Mouse (Mus musculus): ENCODE results near the gene Sez6l2. TPM values are rescaled to one million over a fixed set of nuclear protein-coding genes. Genes with fewer than 3 reads are reported as not detected.
A peak's percentile ranks its signal among the peaks of the same experiment; 100 is the strongest.

Sez6l2 gene
- polyA plus RNA-seq, 1 experiment from 2014 or later, result 0.46 TPM

DNA sequence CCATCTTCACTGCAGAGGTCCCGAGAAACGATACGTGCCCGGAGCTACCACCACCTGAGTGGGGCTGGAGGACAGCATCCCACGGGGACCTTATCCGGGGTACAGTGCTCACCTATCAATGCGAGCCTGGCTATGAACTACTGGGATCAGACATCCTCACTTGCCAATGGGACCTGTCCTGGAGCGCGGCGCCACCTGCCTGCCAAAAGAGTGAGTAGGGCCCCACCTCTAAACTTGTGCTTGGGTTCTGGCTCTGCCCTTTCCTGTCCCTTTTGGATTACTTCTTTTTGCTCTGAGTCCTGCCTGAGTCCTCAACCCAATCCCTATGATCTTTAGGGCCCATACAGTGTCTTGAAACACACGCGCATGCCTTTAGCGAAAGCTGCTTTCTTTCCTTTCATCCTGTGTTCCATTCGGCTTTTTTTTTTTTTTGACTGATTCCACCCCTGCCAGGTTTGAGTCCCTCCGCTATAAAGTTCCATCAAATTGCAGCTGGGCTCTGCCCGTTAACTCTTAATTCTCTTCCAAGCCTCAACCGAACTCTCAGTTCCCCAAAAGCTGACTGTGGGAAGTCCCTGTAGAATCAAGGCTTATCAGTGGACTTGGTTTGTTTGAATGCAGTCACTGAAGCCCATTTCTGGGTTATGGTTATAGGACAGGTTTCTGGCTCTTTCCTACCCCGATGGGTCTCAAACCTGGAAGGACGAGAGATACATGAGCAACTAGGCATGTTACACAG lies 13.4 kb downstream of the Sez6l2 start:
- peaks cover 7% of the 10 kb centered on the region; the same call in 1 of the 2 replicates for H3K4me1 ChIP-seq
- no peaks in the 10 kb centered on the region for H3K9me3 ChIP-seq
- H3K4me2 ChIP-seq, result peak overlapping the region; percentile 14; the same call in 1 of the 2 replicates
- no peak overlapping the region for H3K9ac ChIP-seq
- H3K27me3 ChIP-seq, result peaks cover 29% of the 10 kb centered on the region
- no peak overlapping the region for H3K27ac ChIP-seq
- 24% methylated on average over 19 of the region's 19 CpGs for WGBS
- no peaks in the 10 kb centered on the region for H3K36me3 ChIP-seq
- no peak for ATAC-seq (ENCODE audit: insufficient number of reproducible peaks, low FRiP score, low TSS enrichment, low read depth)
- H3K4me3 ChIP-seq, result peak overlapping the region; percentile 6; the same call in 1 of the 2 replicates

GRCm38 (mm10) chr7:126965568-126965967 lies 15.2 kb downstream of the Sez6l2 start:
- Histone ChIP-seq H3K27me3 (peaks cover 29% of the 10 kb centered on the region), H3K27ac (no peak overlapping the region), H3K4me2 (no peak overlapping the region), H3K9ac (no peak overlapping the region), H3K4me1 (peaks cover 7% of the 10 kb centered on the region; the same call in 1 of the 2 replicates), H3K36me3 (no peaks in the 10 kb centered on the region), H3K9me3 (no peaks in the 10 kb centered on the region), H3K4me3 (no peak overlapping the region)
- WGBS, result 47% methylated on average over 3 of the region's 3 CpGs
- no peak for ATAC-seq (ENCODE audit: insufficient number of reproducible peaks, low FRiP score, low TSS enrichment, low read depth)

DNA sequence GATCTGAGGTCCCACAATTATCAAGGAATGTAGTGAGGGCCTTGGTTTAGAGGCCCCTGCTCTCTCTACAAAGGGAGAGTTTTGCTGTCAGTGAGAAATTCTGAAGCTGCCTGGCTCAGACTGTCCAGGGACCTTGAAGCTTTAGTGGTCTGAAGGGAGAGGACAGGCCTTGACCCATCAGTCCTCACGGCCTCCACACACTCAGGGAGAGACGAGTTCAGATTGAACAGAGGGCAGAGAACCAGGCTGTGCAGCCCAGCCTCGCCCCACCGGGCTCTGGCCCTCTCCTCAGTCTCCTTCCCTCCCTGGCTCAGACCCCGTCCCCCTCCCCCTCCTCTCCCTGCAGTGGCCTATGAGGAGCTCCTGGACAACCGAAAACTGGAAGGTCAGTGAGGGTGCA lies 17.0 kb downstream of the Sez6l2 start:
- Histone ChIP-seq H3K4me1 (peaks cover 7% of the 10 kb centered on the region; the same call in 1 of the 2 replicates), H3K4me3 (no peak overlapping the region), H3K4me2 (no peak overlapping the region), H3K27me3 (peaks cover 21% of the 10 kb centered on the region), H3K36me3 (no peaks in the 10 kb centered on the region), H3K27ac (no peak overlapping the region), H3K9me3 (no peaks in the 10 kb centered on the region), H3K9ac (no peak overlapping the region)
- 63% methylated on average over 6 of the region's 6 CpGs for WGBS
- ATAC-seq (ENCODE audit: insufficient number of reproducible peaks, low FRiP score, low TSS enrichment, low read depth), result no peak

GRCm38 (mm10) chr7:126975493-126975892 lies 25.1 kb downstream of the Sez6l2 start:
- no peaks in the 10 kb centered on the region for H3K9me3 ChIP-seq
- no peaks in the 10 kb centered on the region for H3K27me3 ChIP-seq
- H3K27ac ChIP-seq, result peak overlapping the region; percentile 93; the same call in 1 of the 2 replicates
- peak overlapping the region; percentile 94 for H3K4me3 ChIP-seq
- 7% methylated on average over 8 of the region's 8 CpGs for WGBS
- peaks cover 26% of the 10 kb centered on the region for H3K36me3 ChIP-seq
- H3K4me1 ChIP-seq, result peaks cover 19% of the 10 kb centered on the region
- peak overlapping the region; percentile 84 for H3K4me2 ChIP-seq
- no peak overlapping the region for H3K9ac ChIP-seq
- no peak; the same call in 1 of the 2 replicates for ATAC-seq (ENCODE audit: insufficient number of reproducible peaks, low FRiP score, low TSS enrichment, low read depth)

DNA sequence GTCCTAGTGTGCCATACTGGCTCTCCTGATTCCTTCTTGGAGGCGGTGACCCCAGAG lies 25.4 kb downstream of the Sez6l2 start, which contains the start of gene Cdipt:
Gene Cdipt (plus strand): TSS at position 22 of the 57 bp plus-strand sequence.
- Histone ChIP-seq H3K4me3 (peak within 1 kb of the TSS; percentile 94), H3K4me1 (peaks cover 19% of the 10 kb centered on the region), H3K27ac (peak within 1 kb of the TSS; percentile 93), H3K27me3 (no peaks in the 10 kb centered on the region), H3K9me3 (no peaks in the 10 kb centered on the region), H3K36me3 (peaks cover 27% of the 10 kb centered on the region), H3K9ac (peak within 1 kb of the TSS; percentile 92), H3K4me2 (peak within 1 kb of the TSS; percentile 84)
- WGBS, result 8% methylated on average over 1 of the region's 1 CpGs
- ATAC-seq (ENCODE audit: insufficient number of reproducible peaks, low FRiP score, low TSS enrichment, low read depth), result no peak

GRCm38 (mm10) chr7:126975950-126976866 lies 25.8 kb downstream of the Sez6l2 start, which contains the start of gene Cdiptos:
Gene Cdiptos (minus strand): TSS chr7:126976098.
- peak within 1 kb of the TSS; percentile 94 for H3K4me3 ChIP-seq

GRCm38 (mm10) chr7:126976878-126977459 lies 26.6 kb downstream of the Sez6l2 start:
- Histone ChIP-seq H3K27me3 (no peaks in the 10 kb centered on the region), H3K27ac (peak overlapping the region; percentile 93), H3K4me2 (peak overlapping the region; percentile 84), H3K4me3 (peak overlapping the region; percentile 94), H3K36me3 (peaks cover 37% of the 10 kb centered on the region), H3K9me3 (no peaks in the 10 kb centered on the region), H3K4me1 (peaks cover 19% of the 10 kb centered on the region), H3K9ac (peak overlapping the region; percentile 92)
- ATAC-seq (ENCODE audit: insufficient number of reproducible peaks, low FRiP score, low TSS enrichment, low read depth), result no peak
- WGBS, result 25% methylated on average over 14 of the region's 14 CpGs

More at GRCm38 (mm10) chr7:126975950-126976866, 25.8 kb downstream of the Sez6l2 start, which contains the start of gene Cdiptos:
- peaks cover 19% of the 10 kb centered on the region for H3K4me1 ChIP-seq
- peak; percentile 92 for ATAC-seq (ENCODE audit: insufficient number of reproducible peaks, low FRiP score, low TSS enrichment, low read depth)
- no peaks in the 10 kb centered on the region for H3K9me3 ChIP-seq
- peak within 1 kb of the TSS; percentile 92 for H3K9ac ChIP-seq
- H3K27ac ChIP-seq, result peak within 1 kb of the TSS; percentile 93
- H3K36me3 ChIP-seq, result peaks cover 32% of the 10 kb centered on the region
- H3K27me3 ChIP-seq, result no peaks in the 10 kb centered on the region
- WGBS, result under 1% methylated on average over 53 of the region's 55 CpGs
- H3K4me2 ChIP-seq, result peak within 1 kb of the TSS; percentile 84

GRCm38 (mm10) chr7:126978841-126979240 lies 28.5 kb downstream of the Sez6l2 start:
- no peak overlapping the region for H3K4me3 ChIP-seq
- H3K4me2 ChIP-seq, result no peak overlapping the region
- no peaks in the 10 kb centered on the region for H3K9me3 ChIP-seq
- H3K4me1 ChIP-seq, result peaks cover 19% of the 10 kb centered on the region
- no peak overlapping the region for H3K9ac ChIP-seq
- no peak overlapping the region for H3K27ac ChIP-seq
- peaks cover 37% of the 10 kb centered on the region for H3K36me3 ChIP-seq
- ATAC-seq (ENCODE audit: insufficient number of reproducible peaks, low FRiP score, low TSS enrichment, low read depth), result no peak
- no peaks in the 10 kb centered on the region for H3K27me3 ChIP-seq
- 85% methylated on average over 6 of the region's 6 CpGs for WGBS

DNA sequence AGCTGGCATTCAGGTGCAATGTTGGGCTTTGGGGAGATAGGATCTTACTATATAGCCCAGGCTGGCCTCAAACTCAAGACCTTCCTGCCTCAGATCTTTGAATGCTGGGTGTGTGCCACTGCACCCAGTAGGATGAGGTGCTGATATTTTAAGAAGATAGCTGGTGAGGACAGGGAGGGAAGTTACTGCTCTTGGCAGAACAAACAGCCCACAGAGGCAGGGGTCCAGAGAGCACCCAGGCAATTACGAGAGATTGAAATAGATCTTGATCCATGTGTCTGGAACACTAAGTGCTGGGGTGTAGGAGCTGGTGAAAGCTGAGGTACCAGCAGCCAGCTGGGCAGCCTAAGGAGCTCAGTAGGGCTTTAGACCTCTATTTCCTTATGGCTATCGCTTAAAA lies 31.2 kb downstream of the Sez6l2 start:
- Histone ChIP-seq H3K27ac (no peak overlapping the region), H3K4me2 (no peak overlapping the region), H3K4me3 (no peak overlapping the region), H3K27me3 (no peaks in the 10 kb centered on the region), H3K4me1 (peaks cover 19% of the 10 kb centered on the region), H3K9ac (no peak overlapping the region), H3K36me3 (peaks cover 37% of the 10 kb centered on the region), H3K9me3 (no peaks in the 10 kb centered on the region)
- no peak for ATAC-seq (ENCODE audit: insufficient number of reproducible peaks, low FRiP score, low TSS enrichment, low read depth)
- WGBS, result 88% methylated on average over 2 of the region's 2 CpGs

GRCm38 (mm10) chr7:126982054-126982453 lies 31.7 kb downstream of the Sez6l2 start:
- no peaks in the 10 kb centered on the region for H3K27me3 ChIP-seq
- no peaks in the 10 kb centered on the region for H3K9me3 ChIP-seq
- no peak overlapping the region for H3K9ac ChIP-seq
- H3K27ac ChIP-seq, result no peak overlapping the region
- no peak for ATAC-seq (ENCODE audit: insufficient number of reproducible peaks, low FRiP score, low TSS enrichment, low read depth)
- 88% methylated on average over 4 of the region's 4 CpGs for WGBS
- H3K4me1 ChIP-seq, result peaks cover 15% of the 10 kb centered on the region
- H3K4me2 ChIP-seq, result no peak overlapping the region
- no peak overlapping the region for H3K4me3 ChIP-seq
- H3K36me3 ChIP-seq, result peaks cover 37% of the 10 kb centered on the region

- H3K36me3 ChIP-seq, result peaks cover 34% of the 10 kb centered on the region
- H3K9ac ChIP-seq, result no peak overlapping the region
- no peak overlapping the region for H3K4me3 ChIP-seq
- WGBS, result 74% methylated on average over 7 of the region's 7 CpGs
- H3K27ac ChIP-seq, result no peak overlapping the region
- H3K9me3 ChIP-seq, result no peaks in the 10 kb centered on the region
- H3K4me2 ChIP-seq, result no peak overlapping the region
- H3K4me1 ChIP-seq, result peaks cover 7% of the 10 kb centered on the region
- no peaks in the 10 kb centered on the region for H3K27me3 ChIP-seq
- no peak for ATAC-seq (ENCODE audit: insufficient number of reproducible peaks, low FRiP score, low TSS enrichment, low read depth)
These were observed 32.8 kb downstream of the Sez6l2 start for GRCm38 (mm10) chr7:126983113-126983512.
